Mouse (Mus musculus) yolk sac, embryonic 10.5 days (tissue): ENCODE data around the gene Wdr18.

Experiments
- DNase-seq: peaks from one replicate; pipeline ENCODE4 v3.0.0-alpha.2; 2017; ENCODE audit warnings: low spot score

The Wdr18 gene

DNA sequence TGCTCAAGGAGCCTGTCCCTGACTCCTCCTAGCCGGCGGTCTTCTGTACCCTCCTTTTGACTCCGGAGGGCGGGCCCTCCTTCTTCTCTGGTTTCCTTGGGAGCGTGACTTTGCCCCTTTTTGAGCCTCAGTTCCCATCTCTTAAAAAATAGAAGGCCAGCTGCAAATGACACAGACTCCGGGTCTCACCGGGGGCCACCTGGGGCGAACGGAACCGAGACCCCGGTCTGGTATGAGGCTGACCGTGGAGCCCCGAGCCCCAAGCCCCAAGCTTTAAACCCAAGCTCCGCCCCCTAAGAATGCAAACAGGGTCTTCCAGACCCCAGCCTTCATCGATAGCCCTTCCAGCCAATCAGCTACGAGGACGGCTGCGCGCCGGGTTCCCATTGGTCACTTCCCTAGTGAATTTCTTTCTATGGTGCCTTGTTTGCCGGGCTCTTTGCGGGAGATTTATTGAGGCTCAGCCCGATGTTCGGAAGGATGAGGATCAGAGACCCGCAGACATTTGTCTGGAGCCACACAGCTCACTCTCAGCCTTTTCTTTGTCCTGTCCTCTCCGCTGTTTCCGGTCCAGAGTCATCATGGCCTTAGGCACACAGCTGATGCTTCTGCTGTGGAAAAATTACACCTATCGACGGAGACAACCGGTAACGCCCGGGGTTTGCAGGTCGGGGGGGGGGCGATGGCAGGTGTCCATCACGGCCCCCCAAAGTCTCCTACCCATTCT, 37.2 kb downstream of the Wdr18 start:
- DNase-seq, result peak; percentile 86

DNA sequence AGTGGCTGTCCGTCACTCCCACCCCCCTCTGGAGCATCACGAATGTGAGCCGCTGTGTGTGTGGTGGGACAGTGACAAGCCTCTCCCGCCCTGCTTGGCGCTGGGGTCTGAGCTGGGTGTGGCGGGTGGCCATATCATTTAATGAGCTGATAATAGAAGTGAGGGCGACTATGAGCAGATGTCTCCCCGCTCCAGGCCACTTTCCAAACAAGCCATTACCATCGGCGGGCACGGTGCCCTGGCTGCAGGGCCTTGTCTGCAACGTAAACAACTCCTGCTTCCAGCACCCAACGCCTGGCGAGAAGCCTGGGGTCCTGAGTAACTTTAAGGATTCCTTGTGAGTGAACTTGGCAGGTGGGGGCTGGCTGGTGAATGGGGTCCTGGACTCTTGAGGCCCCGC, 37.9 kb downstream of the Wdr18 start:
- DNase-seq, result no peak

DNA sequence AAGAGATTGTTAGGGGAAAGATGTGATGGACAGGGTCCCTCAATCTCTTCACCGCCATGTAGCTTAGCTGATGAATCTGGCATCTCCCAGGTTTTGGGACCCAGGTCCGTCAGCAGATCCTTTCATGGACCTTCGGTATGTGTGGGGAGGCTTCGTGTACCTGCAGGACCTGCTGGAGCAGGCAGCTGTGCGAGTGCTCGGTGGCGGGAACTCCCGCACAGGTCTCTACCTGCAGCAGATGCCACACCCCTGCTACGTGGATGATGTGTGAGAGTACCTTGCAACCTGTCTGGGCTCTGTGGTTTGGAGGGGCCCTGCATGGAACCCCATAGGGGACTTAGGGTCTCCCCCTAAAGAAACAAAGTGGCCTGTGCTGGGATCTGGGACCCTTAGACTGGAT, 42.0 kb downstream of the Wdr18 start:
- no peak for DNase-seq

DNA sequence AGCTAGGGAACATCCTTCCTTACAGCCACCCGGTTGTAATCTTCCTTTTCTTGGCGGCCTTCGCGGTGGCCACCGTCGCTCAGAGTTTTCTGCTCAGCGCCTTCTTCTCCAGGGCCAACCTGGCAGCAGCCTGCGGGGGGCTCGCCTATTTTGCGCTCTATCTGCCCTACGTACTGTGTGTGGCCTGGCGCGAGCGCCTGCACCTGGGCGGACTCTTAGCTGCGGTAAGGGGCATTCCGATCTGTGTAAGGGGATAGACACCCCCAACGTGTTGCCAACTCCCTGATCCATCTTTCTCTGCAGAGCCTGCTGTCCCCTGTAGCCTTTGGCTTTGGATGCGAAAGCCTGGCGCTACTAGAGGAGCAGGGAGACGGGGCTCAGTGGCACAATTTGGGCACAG, 42.9 kb downstream of the Wdr18 start:
- no peak for DNase-seq

DNA sequence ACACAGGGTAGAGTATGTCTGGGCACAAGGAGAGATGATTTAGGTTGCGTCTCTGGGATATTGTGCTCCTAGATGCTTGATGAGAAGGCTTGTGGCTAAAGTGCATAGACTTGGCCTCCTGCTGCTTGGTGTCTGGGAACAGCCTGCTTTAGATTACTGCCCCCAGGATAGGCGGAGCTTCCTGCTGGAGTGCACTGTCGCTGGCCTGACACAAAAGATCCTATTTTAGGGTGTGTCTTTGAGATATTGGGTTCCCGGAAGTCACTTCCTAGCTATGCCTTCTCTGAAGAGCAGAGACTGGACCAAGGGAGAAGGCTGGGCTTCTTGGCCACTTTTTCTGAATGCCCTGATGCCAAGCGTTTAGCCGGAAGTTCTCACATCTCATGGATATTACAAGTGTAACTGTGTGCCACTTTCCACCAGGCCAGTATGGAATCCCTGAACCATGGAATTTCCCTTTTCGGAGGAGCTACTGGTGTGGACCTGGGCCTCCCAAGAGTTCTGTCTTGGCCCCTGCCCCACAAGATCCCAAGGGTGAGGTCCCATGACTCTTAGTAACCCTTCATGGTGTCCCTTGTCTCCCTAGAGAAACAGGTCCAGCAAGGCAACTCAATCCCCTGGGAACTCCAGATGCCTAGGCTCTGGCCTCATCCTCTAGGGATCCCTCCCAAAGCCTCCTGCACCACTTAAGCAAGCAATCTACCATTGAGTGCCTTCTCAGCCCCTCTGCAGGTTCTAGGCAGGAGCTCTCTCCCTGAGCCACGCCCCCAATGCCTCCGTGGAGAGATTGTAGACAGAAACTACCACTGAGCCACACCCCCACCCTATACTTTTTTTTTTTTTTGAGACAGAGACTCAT, 43.7 kb downstream of the Wdr18 start:
- DNase-seq, result no peak

DNA sequence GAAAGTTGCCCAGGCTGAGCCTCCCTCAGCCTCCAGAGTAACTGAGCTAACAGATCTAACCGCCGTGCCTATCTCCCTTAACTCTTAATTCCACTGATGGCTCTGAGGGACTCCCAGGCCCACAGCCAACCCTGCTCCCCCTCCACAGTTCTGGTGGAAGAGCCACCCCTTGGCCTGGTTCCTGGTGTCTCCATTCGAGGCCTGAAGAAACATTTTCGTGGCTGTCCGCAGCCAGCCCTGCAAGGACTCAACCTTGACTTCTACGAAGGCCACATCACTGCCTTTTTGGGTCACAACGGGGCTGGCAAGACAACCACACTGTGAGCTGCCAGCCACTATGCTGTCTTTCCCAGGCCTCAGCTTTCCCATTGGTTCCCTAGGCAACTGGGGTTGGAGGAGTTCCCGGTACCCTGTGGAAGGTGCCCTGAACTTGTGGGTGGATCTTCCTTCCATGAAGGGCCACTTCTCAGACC, 44.3 kb downstream of the Wdr18 start:
- DNase-seq, result no peak

DNA sequence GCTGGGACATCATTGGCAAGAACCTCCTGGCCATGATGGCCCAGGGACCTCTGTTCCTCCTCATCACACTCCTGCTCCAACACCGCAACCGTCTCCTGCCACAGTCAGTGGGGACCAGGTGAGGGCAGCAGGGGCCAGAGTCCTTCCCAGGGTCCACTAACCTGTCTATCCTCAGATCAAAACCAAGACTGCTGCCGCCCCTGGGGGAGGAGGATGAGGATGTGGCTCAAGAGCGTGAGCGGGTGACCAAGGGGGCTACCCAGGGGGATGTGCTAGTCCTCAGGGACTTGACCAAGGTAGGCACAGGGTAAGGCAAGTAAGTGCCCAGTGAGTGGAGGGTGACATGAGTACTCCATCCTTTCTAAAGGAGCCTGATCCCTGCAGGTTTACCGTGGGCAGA, 51.8 kb downstream of the Wdr18 start:
- no peak for DNase-seq

DNA sequence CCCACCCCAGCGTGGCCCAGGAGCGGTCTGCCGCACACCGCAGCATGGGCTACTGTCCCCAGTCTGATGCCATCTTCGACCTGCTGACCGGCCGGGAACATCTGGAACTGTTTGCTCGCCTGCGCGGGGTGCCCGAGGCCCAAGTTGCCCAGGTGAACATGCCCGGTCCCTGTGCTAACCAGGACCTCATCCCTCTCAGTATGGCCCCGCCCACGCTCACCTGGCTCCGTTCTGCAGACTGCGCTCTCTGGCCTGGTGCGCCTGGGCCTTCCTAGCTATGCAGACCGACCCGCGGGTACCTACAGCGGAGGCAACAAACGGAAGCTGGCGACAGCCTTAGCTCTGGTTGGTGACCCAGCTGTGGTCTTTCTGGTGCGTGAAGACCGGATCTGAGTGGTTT, 53.7 kb downstream of the Wdr18 start:
- no peak for DNase-seq

DNA sequence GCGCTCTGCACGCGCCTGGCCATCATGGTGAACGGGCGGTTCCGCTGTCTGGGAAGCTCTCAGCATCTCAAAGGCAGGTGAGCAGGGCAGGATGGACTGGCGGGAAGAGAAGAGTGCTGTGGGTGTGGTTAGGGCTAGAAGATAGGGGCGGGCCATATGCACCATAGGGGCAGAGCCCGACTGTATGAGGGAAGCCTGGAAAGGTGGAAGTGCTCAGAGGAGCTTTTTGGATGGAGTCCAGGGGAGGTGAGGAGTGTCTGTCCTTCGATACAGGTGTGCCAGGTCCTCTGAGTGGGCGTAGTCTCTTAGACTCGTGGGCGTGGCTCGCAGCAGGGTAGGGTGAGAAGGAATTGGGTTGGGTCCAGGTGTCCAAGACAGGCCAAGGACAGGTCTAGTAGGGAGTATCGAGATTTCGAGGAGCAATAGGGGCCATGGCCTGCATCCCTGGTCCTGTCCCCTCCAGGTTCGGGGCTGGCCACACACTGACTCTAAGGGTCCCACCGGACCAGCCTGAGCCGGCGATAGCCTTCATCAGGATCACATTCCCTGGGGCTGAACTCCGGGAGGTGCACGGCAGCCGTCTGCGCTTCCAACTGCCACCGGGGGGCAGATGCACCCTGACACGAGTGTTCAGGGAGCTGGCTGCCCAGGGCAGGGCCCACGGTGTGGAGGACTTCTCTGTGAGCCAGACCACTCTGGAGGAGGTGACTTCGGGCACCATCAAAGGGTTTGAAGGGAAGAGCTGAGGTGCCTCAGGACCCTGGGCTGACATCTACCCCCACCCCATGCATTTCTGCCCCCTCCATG, 54.7 kb downstream of the Wdr18 start:
- no peak for DNase-seq

DNA sequence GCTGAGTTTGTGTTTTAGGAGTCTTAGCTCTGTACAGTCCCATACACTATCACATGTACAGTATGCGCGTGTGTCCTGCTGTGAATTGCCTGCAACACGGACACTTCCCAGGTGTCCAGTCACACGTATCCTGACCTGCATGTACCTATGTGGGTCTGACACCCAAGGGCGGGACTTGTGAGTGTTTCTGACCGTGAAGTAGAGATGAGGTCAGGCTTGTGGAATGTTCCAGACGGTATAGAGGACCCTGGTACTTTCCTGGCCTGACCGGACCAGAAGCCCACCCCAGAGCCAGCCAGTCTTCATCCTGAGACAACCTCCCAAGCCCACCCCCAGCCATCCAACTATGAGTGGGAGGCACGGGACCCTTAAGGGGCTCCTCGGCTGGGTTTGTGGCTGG, 55.6 kb downstream of the Wdr18 start:
- DNase-seq, result no peak

DNA sequence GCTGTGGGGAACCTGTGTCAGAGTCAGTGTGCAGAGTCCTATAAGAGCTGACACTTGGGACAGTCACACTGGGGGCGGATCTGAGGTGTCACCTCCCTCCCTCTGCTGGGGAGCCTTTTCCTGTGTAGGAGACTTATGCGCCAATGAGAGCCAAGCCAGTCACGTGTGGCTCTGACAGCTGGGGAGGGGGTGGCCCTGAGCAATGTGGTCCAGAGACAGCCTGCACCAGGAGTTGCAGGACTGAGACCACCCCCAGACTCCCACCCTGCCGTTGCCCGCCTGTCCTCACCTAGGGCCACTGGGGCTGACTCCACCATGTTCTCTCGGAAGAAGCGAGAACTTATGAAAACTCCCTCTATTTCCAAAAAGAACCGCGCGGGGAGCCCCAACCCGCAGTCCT, 56.6 kb downstream of the Wdr18 start, which contains the start of gene Arhgap45:
TSS of gene Arhgap45 (plus strand) at position 143 of the 400 bp plus-strand sequence.
- DNase-seq, result no peak

DNA sequence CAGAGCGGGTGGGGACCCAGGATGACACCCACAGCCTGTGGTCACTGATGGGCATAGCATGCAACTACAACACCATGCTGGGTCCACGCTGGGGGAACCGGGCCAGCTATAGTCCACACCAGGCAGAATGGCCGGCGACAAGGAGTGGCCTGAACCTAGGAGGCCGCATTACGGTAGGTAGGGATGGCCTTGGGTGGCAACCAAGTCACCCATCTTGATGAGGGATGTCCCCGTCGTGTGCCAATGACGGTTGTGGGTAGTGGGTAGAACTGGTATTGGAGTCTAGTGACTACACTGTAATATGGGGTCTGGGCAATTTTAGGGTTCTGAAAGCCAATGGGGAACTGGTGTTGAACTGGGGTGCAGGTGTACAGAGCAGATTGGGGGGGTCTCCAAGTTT, 57.0 kb downstream of the Wdr18 start:
- DNase-seq, result no peak

DNA sequence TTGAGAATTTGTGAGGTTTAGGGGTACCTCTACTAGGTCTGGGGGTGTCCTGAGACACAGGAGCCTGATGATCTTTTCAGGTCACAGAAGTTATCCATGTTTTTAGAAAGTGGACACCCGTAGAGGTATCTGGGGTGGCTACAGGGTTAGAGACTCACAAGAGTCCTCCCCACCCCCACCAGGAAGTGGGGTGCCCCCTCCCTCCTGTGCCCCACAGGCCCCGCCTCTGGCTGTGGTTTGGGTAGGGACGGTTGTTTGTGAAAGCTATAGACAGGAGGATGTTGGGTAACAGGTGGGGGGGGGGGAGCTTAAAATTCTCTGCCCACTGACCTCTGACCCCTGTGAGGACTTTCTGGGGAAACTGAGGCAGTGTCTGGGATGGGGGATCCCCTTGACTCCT, 57.4 kb downstream of the Wdr18 start:
- no peak for DNase-seq

DNA sequence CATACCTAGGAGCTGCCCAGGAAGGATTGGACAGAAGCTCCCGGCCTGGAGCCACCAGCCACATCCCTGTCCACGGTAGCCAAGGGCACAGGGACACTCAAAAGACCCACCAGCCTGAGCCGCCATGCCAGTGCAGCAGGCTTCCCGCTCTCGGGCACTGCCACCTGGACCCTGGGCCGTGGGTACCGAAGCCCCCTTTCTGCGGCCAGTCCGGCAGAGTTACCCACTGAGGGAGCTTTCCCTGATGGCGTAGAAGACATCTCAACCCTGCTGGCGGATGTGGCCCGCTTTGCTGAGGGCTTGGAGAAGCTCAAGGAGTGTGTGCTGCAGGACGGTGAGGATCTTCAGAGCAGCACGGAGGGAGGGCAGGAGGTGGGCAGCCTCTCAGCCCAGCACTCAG, 57.8 kb downstream of the Wdr18 start:
- DNase-seq, result no peak

DNA sequence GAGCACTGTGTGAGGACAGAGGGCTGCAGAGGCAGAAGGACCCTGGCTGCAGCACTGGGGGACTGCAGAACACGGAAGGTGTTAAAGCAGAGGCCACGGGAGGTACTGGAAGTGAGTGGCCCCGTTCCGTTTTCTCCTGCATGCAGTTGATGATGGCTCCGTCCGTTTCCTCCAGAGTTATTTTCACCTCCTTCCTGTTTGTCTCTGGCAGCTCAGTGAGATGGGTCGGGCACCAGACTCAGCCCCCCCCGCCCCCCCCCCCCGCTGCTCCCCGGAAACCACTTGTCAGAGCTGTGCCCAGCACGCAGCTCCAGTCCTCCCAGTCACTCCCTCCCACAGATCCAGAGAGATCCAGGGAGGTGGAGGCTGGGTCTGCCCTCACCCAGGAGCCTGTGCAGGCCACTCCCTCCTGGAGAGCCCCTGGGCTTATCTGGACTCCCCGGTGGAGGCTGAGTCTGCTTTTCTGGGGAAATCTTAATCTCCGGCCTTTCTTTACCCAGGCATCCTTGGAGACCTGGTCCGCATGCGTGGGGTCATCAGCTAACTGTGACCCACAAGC, 58.9 kb downstream of the Wdr18 start:
- peak; percentile 79 for DNase-seq

DNA sequence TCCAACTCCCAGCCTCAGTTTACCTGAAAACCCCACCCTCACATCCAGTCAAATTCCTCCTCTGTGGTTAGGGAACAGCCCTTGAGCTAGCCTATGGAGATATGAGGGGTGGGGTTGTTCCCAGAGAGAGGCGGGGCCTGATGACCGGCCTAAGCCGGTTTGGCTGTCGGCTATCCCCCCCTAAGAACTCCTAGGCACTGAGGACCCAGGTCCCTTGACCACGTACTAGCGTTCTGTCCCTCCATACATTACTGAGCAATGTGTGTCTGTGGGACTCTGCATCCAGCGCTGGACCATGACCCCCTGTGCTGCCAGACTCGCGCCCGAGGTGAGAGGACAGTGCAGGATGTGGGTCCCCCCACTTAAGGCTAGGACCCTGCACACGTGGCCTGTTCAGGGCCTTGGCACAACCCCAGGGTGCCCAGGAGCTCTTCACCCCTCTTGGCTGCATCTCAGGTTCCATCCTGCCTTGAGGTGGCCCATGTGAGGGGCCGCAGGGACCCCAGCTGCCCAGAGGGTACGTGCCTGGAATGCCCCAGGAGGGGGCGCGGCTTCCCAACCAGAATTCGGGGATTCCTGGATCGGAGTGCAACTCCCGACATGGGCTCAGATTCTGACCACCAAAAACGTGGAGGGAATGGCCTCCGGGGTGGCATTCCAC, 59.6 kb downstream of the Wdr18 start:
- peak; percentile 62 for DNase-seq
